ENCODE assay signal across 11 mouse cellular contexts in the genomic region with DNA sequence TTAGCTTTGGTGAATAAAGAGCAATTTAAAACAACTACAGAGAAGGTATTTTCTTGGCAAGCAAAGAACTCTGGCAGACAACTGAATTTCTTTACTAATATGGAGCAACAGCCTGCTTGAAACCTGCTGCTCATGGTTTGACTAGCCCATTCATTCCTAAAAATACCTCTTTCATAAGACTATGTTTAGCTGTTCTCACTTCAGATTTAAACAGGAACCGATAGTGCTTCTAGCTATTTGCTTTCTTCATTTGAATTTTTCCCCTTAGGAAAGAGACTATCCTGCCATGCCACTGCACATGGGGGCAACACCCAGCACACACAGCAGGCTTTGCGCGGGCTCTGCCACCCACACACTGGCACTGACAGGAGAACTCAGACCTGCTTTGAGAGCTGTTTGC.
DNase-seq lines count a peak whose midpoint lies in the region; ATAC-seq lines count a peak whose summit lies in the region.
"Had no signal": no experiment of that assay in that cellular context is flagged by ENCODE, and none has a peak within 500 bp of the region (broad histone marks: within the 10 kb centered on the region; RNA-seq: fewer than 3 reads in every experiment).

No protein-coding gene starts in this region.

- no peaks in the 10 kb centered on the region for H3K9me3 ChIP-seq in midbrain, embryonic 14.5 days (ENCODE audit: control insufficient read depth, low read length)
- H3K9me3 ChIP-seq: hindbrain, embryonic 13.5 days had no signal

- H3K27me3 ChIP-seq in midbrain, embryonic 14.5 days (ENCODE audit: control insufficient read depth, insufficient read depth, low read length) = no peaks in the 10 kb centered on the region
- H3K27me3 ChIP-seq: hindbrain, embryonic 13.5 days had no signal

- H3K9ac ChIP-seq in midbrain, embryonic 14.5 days (replicated peaks; ENCODE audit: low read length) = no peak overlapping the region
- H3K9ac ChIP-seq: hindbrain, embryonic 13.5 days; liver, embryonic 14.5 days had no signal

- H3K4me3 ChIP-seq in midbrain, embryonic 14.5 days (replicated peaks; ENCODE audit: low read depth, low read length) = no peak overlapping the region
- H3K4me3 ChIP-seq: hindbrain, embryonic 13.5 days had no signal

- H3K27ac ChIP-seq in midbrain, embryonic 14.5 days (replicated peaks; ENCODE audit: low read depth, low read length) = no peak overlapping the region
- H3K27ac ChIP-seq: hindbrain, embryonic 13.5 days; liver, embryonic 14.5 days had no signal

- DNase-seq in heart, adult 11 months = peak; percentile 85
- no peak for DNase-seq in heart, postnatal 25 days (ENCODE audit: low spot score)
- peak; percentile 82 for DNase-seq in brain, adult 2 months (ENCODE audit: low read depth, low spot score)
- peak; percentile 33 for DNase-seq in layer of hippocampus, adult 9-10 months (ENCODE audit: low spot score)
- DNase-seq in adrenal gland, postnatal 10 days = no peak
- no peak for DNase-seq in kidney, postnatal 4 days
- no peak for DNase-seq in midbrain, embryonic 14.5 days
- DNase-seq: gastrocnemius, postnatal 14 days had no signal

- ATAC-seq in megakaryocyte, adult 5-6 weeks (ENCODE audit: poor library complexity, severe bottlenecking) = peak; percentile 44
- ATAC-seq in midbrain, embryonic 14.5 days (ENCODE audit: low FRiP score, low TSS enrichment) = no peak

- WGBS in midbrain, embryonic 14.5 days = 66% methylated on average over 3 of the region's 3 CpGs

- H3K36me3 ChIP-seq in midbrain, embryonic 14.5 days (ENCODE audit: control insufficient read depth, insufficient read depth, low read length) = no peaks in the 10 kb centered on the region
- H3K36me3 ChIP-seq: hindbrain, embryonic 13.5 days had no signal

- H3K4me2 ChIP-seq in midbrain, embryonic 14.5 days (ENCODE audit: low read length) = no peak overlapping the region
- H3K4me2 ChIP-seq: hindbrain, embryonic 13.5 days had no signal

- peaks cover 6% of the 10 kb centered on the region; the same call in 1 of the 2 replicates for H3K4me1 ChIP-seq in midbrain, embryonic 14.5 days (ENCODE audit: control insufficient read depth, insufficient read depth, low read length)
- H3K4me1 ChIP-seq: hindbrain, embryonic 13.5 days had no signal

- intact Hi-C loops in heart, postnatal 25 days (cut with DNase I) = no loop called here

Comparison
In these comparisons a context has a peak if more than half of its experiments do, and no peak if none do; other contexts are left out.
1. DNase-seq: peak in heart, adult 11 months (single experiment), brain, adult 2 months (single experiment) and layer of hippocampus, adult 9-10 months (single experiment); none in heart, postnatal 25 days (single experiment), adrenal gland, postnatal 10 days (single experiment), kidney, postnatal 4 days (0 of 2) and midbrain, embryonic 14.5 days (single experiment).